Mouse (Mus musculus) ES-Bruce4 (cell line): Measurements from ENCODE around the gene Cgref1.

Experiments used
- CTCF ChIP-seq: IDR thresholded peaks from one replicate; pipeline ENCODE4 v1.8.1; 2011; ENCODE audit warnings: low read depth, low read length
- EP300 ChIP-seq: IDR thresholded peaks from 2 replicates; pipeline ENCODE4 v1.6.1; 2011; ENCODE audit warnings: low read depth, low read length; ENCODE audit not compliant: insufficient read depth
- POLR2A ChIP-seq: IDR thresholded peaks from one replicate; pipeline ENCODE4 v1.8.1; 2011; ENCODE audit warnings: low read length; ENCODE audit not compliant: insufficient read depth

DNA sequence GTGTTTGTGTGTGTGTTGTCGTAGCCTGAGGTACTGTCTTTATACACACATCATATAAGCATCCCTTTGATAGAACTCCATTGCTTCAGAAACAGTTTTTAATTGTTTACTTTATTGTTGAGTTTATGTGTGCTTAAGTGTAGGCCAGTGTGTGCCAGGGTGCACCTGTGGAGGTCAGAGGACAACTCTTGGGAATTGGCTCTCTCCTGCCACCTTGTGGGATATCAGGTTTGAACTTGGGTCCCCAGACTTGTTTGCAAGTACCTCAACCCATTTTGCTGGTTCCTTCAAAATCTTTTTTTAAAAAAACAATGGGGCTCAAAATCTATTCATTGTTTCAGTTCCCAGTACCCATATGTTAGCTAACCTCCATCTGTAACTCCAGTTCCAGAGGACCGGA lies 2.4 kb downstream of the Cgref1 start:
- peak; percentile 54 for TF ChIP-seq CTCF
- TF ChIP-seq POLR2A: no peak
- TF ChIP-seq EP300: no peak
